Mouse (Mus musculus) forebrain, embryonic 16.5 days (tissue): ENCODE data around the gene Gm13089. TPM values are rescaled to one million over a fixed set of nuclear protein-coding genes. Genes with fewer than 3 reads are reported as not detected.
"Not testable (repeated sequence)": the region's sequence is repeated elsewhere in the genome, so short reads cannot be mapped to it uniquely, and the experiment has no call there.

Experiments
- ATAC-seq: fragments of 200-750 bp; cut with Nextera tagmentation; 2 replicates; pipeline ENCODE4 v1.8.0; 2017; ENCODE audit warnings: mild to moderate bottlenecking, moderate library complexity
- H3K27ac ChIP-seq: fragments of 300-500 bp; sonication (generic); 2 replicates; pipeline ENCODE4 v1.5.1; 2014; ENCODE audit warnings: low read length, control low read depth
- H3K27me3 ChIP-seq: fragments of 300-500 bp; sonication (generic); replicated peaks from 2 replicates; pipeline ENCODE4 v1.6.1; 2014; ENCODE audit warnings: low read length; ENCODE audit not compliant: control insufficient read depth, insufficient read depth
- H3K36me3 ChIP-seq: fragments of 300-500 bp; sonication (generic); 2 replicates; pipeline ENCODE4 v1.6.1; 2014; ENCODE audit not compliant: control insufficient read depth, insufficient read depth
- H3K4me1 ChIP-seq: fragments of 300-500 bp; sonication (generic); replicated peaks from 2 replicates; pipeline ENCODE4 v1.6.1; 2014; ENCODE audit warnings: low read length; ENCODE audit not compliant: control insufficient read depth, insufficient read depth
- H3K4me2 ChIP-seq: fragments of 300-500 bp; sonication (generic); 2 replicates; pipeline ENCODE4 v1.6.1; 2014; ENCODE audit warnings: mild to moderate bottlenecking, low read length, control low read depth
- H3K4me3 ChIP-seq: fragments of 300-500 bp; sonication (generic); replicated peaks from 2 replicates; pipeline ENCODE4 v1.5.1; 2014; ENCODE audit warnings: mild to moderate bottlenecking, low read length, control low read depth
- H3K9ac ChIP-seq: fragments of 300-500 bp; sonication (generic); replicated peaks from 2 replicates; pipeline ENCODE4 v1.6.1; 2014; ENCODE audit warnings: low read depth, low read length, control low read depth
- H3K9me3 ChIP-seq: fragments of 300-500 bp; sonication (generic); 2 replicates; pipeline ENCODE4 v1.6.1; 2016; ENCODE audit warnings: low read length; ENCODE audit not compliant: control insufficient read depth
- WGBS: fragments of 180-500 bp; shearing (Covaris S2); extraction: QIAGEN DNeasy Blood & Tissue Kit; methylation state at CpG from one replicate; pipeline ENCODE4 v1.1.7; 2014; 5-methylcytosine and 5-hydroxymethylcytosine counted together
- polyA plus RNA-seq: library from polyadenylated mRNA; unstranded; fragments of >200 nt; fragmentation: Nextera tagmentation; extraction: Ambion mirVana; gene quantifications from 2 replicates; pipeline ENCODE4 v1.2.1, GENCODE M21; 2015

The Gm13089 gene
- not detected in 2 replicates for polyA plus RNA-seq

DNA sequence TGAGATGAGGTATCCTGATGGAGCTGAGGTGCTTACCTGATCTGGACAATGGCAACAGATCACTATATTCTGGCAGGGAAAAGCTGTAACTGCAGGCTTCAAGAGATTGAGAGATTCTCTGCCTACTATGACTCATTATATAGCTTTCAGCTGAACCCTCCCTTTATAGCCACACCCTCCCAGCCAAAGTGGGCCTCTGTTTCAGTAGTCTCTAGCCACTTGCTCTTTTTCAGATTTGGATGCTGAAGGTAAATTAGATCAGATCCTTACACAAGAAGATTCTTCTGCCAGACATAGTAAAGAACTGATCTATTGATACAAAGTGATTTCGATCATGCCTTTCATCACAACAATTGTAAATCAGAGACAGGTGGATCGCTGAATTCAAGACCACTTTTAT lies at the start of gene Gm13089:
Gm13089 (minus strand) TSS at position 101 of the 400 bp plus-strand sequence.
- WGBS: 86% methylated on average over 2 of the region's 2 CpGs
- no peak for ATAC-seq
- no peak within 1 kb of the TSS for H3K4me2 ChIP-seq
- no peak within 1 kb of the TSS for H3K4me3 ChIP-seq
- H3K27me3 ChIP-seq: no peaks in the 10 kb centered on the region
- no peak within 1 kb of the TSS for H3K27ac ChIP-seq
- no peaks in the 10 kb centered on the region for H3K36me3 ChIP-seq
- no peak within 1 kb of the TSS for H3K9ac ChIP-seq
- no peaks in the 10 kb centered on the region for H3K4me1 ChIP-seq
- H3K9me3 ChIP-seq: peaks cover 21% of the 10 kb centered on the region

- WGBS: 85% methylated on average over 1 of the region's 1 CpGs
- H3K9me3 ChIP-seq: peaks cover 6% of the 10 kb centered on the region; the same call in 1 of the 2 replicates
- no peak within 1 kb of the TSS for H3K27ac ChIP-seq
- no peak within 1 kb of the TSS for H3K4me3 ChIP-seq
- H3K4me1 ChIP-seq: no peaks in the 10 kb centered on the region
- no peaks in the 10 kb centered on the region for H3K27me3 ChIP-seq
- no peak within 1 kb of the TSS for H3K9ac ChIP-seq
- no peak for ATAC-seq
- no peaks in the 10 kb centered on the region for H3K36me3 ChIP-seq
- no peak within 1 kb of the TSS for H3K4me2 ChIP-seq
Observed at GRCm38 (mm10) chr4:143719155-143719554, 16.6 kb upstream of the Gm13089 start, which contains the start of gene Gm13078. Gene Gm13078 (plus strand): TSS chr4:143719455.

DNA sequence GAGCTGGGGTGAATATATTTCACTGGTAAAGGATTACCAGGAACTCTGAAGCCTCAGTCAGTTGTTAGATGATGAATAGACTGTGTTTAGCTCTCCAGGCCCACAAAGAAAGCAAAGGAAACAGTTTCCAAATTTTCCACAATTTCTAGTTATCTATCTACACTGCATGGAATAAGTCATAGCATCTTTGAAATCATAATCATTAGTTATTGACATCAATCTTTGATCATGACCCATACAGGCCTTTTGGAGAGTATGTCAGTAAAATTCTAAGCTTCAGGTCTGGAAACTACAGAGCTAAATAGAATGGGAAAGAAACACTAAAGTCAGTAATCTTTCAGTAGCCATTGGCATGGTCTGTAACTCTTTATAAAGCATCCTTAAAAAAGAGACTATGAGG lies 45.4 kb downstream of the Gm13089 start, which contains the start of gene Gm13088:
Gm13088 (minus strand) TSS at position 101 of the 400 bp plus-strand sequence.
- H3K27ac ChIP-seq, H3K9me3 ChIP-seq, H3K9ac ChIP-seq, H3K4me3 ChIP-seq, H3K36me3 ChIP-seq, H3K4me2 ChIP-seq, H3K4me1 ChIP-seq, ATAC-seq, H3K27me3 ChIP-seq: not testable (repeated sequence)

Other genes starting within 250 kb of the Gm13089 start
- not detected in 2 replicates for gene Gm13043, start 191.4 kb downstream of the Gm13089 start, polyA plus RNA-seq
- not detected in 2 replicates for gene Gm13040, start 166.8 kb downstream of the Gm13089 start, polyA plus RNA-seq
- not detected in 2 replicates for gene BC080695, start 151.0 kb downstream of the Gm13089 start, polyA plus RNA-seq
- not detected in 2 replicates for gene Gm13057, start 151.0 kb downstream of the Gm13089 start, polyA plus RNA-seq
- gene Gm13083, start 87.7 kb downstream of the Gm13089 start, polyA plus RNA-seq: not detected in 2 replicates
- not detected in 2 replicates for gene Gm13088, start 45.5 kb downstream of the Gm13089 start, polyA plus RNA-seq
- gene Gm13078, start 16.7 kb upstream of the Gm13089 start, polyA plus RNA-seq: not detected in 2 replicates
- gene Gm13023, start 86.6 kb upstream of the Gm13089 start, polyA plus RNA-seq: not detected in 2 replicates
- gene Gm13084, start 113.4 kb upstream of the Gm13089 start, polyA plus RNA-seq: not detected in 2 replicates
- gene Gm13103, start 143.8 kb upstream of the Gm13089 start, polyA plus RNA-seq: not detected in 2 replicates
- not detected in 2 replicates for gene Pramef6, start 197.7 kb upstream of the Gm13089 start, polyA plus RNA-seq
- gene Pramef25, start 248.3 kb upstream of the Gm13089 start, polyA plus RNA-seq: not detected in 2 replicates